Mouse (Mus musculus): ENCODE measurements around the gene Recql. TPM values are rescaled to one million over a fixed set of nuclear protein-coding genes. Genes with fewer than 3 reads are reported as not detected.

Recql gene
- polyA plus RNA-seq, 1 experiment from 2014 or later = 27.9 TPM

GRCm38 (mm10) chr6:142322881-142323280 is 64.0 kb downstream of the Recql start, which contains the start of gene Slco1a5:
Gene Slco1a5, minus strand, starts transcription at chr6:142322981.
- Histone ChIP-seq H3K36me3 (ENCODE audit: control insufficient read depth, insufficient read depth, low read length) (no peaks in the 10 kb centered on the region), H3K9ac (replicated peaks; ENCODE audit: low read depth, low read length) (no peak within 1 kb of the TSS), H3K4me2 (ENCODE audit: low read depth, low read length) (no peak within 1 kb of the TSS), H3K4me1 (ENCODE audit: control insufficient read depth, insufficient read depth, low read length) (no peaks in the 10 kb centered on the region), H3K4me3 (ENCODE audit: low read depth, low read length) (no peak within 1 kb of the TSS), H3K27me3 (ENCODE audit: control insufficient read depth, insufficient read depth, low read length) (no peaks in the 10 kb centered on the region), H3K9me3 (ENCODE audit: control insufficient read depth, low read length) (no peaks in the 10 kb centered on the region), H3K27ac (ENCODE audit: low read depth, low read length) (no peak within 1 kb of the TSS)
- ATAC-seq (ENCODE audit: low read depth) = no peak
- WGBS = 27% methylated on average over 4 of the region's 4 CpGs

DNA sequence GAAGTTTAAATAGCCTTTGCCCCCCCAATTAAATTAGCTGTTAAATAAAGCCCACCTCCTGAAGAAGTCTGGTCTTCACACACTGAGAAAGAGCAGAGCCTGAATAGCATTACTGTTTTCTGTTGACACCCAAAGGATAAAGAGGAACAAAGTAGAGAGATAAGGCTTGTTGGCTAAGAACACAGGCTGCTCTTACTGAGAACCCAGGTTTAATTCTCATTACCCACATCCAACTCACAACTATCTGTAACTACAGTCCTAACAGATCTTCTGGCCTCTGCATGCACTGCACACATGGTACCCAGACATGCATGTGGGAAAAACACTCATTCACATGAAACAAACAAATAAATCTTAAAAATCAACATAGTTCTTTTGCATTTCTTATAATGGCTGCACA is 69.8 kb downstream of the Recql start:
- Histone ChIP-seq H3K4me3 (ENCODE audit: low read depth, low read length) (no peak overlapping the region), H3K36me3 (ENCODE audit: control insufficient read depth, insufficient read depth, low read length) (no peaks in the 10 kb centered on the region), H3K27ac (ENCODE audit: low read depth, low read length) (no peak overlapping the region), H3K4me1 (ENCODE audit: control insufficient read depth, insufficient read depth, low read length) (no peaks in the 10 kb centered on the region), H3K4me2 (ENCODE audit: low read depth, low read length) (no peak overlapping the region), H3K9ac (replicated peaks; ENCODE audit: low read depth, low read length) (no peak overlapping the region), H3K27me3 (ENCODE audit: control insufficient read depth, insufficient read depth, low read length) (no peaks in the 10 kb centered on the region), H3K9me3 (ENCODE audit: control insufficient read depth, low read length) (no peaks in the 10 kb centered on the region)
- ATAC-seq (ENCODE audit: low read depth) = no peak

- Histone ChIP-seq H3K9ac (replicated peaks; ENCODE audit: low read depth, low read length) (no peak overlapping the region), H3K27ac (ENCODE audit: low read depth, low read length) (no peak overlapping the region), H3K4me1 (ENCODE audit: control insufficient read depth, insufficient read depth, low read length) (no peaks in the 10 kb centered on the region), H3K4me3 (ENCODE audit: low read depth, low read length) (no peak overlapping the region), H3K4me2 (ENCODE audit: low read depth, low read length) (no peak overlapping the region), H3K9me3 (ENCODE audit: control insufficient read depth, low read length) (no peaks in the 10 kb centered on the region), H3K36me3 (ENCODE audit: control insufficient read depth, insufficient read depth, low read length) (no peaks in the 10 kb centered on the region), H3K27me3 (ENCODE audit: control insufficient read depth, insufficient read depth, low read length) (no peaks in the 10 kb centered on the region)
- WGBS = 86% methylated on average over 5 of the region's 5 CpGs
- ATAC-seq (ENCODE audit: low read depth) = no peak
These were observed 72.6 kb downstream of the Recql start for GRCm38 (mm10) chr6:142314285-142314684.

- Histone ChIP-seq H3K9me3 (ENCODE audit: control insufficient read depth, low read length) (0 out of 2 replicates have a peak, but pooled peaks cover 3% of the 10 kb centered on the region), H3K4me3 (ENCODE audit: low read depth, low read length) (no peak overlapping the region), H3K4me2 (ENCODE audit: low read depth, low read length) (no peak overlapping the region), H3K27ac (ENCODE audit: low read depth, low read length) (no peak overlapping the region), H3K9ac (replicated peaks; ENCODE audit: low read depth, low read length) (no peak overlapping the region), H3K36me3 (ENCODE audit: control insufficient read depth, insufficient read depth, low read length) (no peaks in the 10 kb centered on the region), H3K27me3 (ENCODE audit: control insufficient read depth, insufficient read depth, low read length) (no peaks in the 10 kb centered on the region), H3K4me1 (ENCODE audit: control insufficient read depth, insufficient read depth, low read length) (no peaks in the 10 kb centered on the region)
- ATAC-seq (ENCODE audit: low read depth) = no peak
These were observed 81.8 kb downstream of the Recql start for GRCm38 (mm10) chr6:142305076-142305475.

Other genes with a start within 250 kb of the Recql start
- gene Slco1a6, start 178.6 kb downstream of the Recql start, polyA plus RNA-seq (2014; fragmentation: Nextera tagmentation; extraction: Ambion mirVana) = not detected in 2 replicates
- not detected in 2 replicates for gene Iapp, start 88.7 kb downstream of the Recql start, polyA plus RNA-seq (2014; fragmentation: Nextera tagmentation; extraction: Ambion mirVana)
- 0.18 and 0.35 TPM in 2 replicates for gene Slco1a5, start 64.1 kb downstream of the Recql start, polyA plus RNA-seq (2014; fragmentation: Nextera tagmentation; extraction: Ambion mirVana)
- gene Pyroxd1, start 41.4 kb downstream of the Recql start, polyA plus RNA-seq (2014; fragmentation: Nextera tagmentation; extraction: Ambion mirVana) = 19.4 and 22.4 TPM in 2 replicates
- 80.4 and 87.0 TPM in 2 replicates for gene Golt1b, start 134 bp upstream of the Recql start, polyA plus RNA-seq (2014; fragmentation: Nextera tagmentation; extraction: Ambion mirVana)
- gene Spx, start 26.4 kb upstream of the Recql start, polyA plus RNA-seq (2014; fragmentation: Nextera tagmentation; extraction: Ambion mirVana) = 1.4 and 1.9 TPM in 2 replicates
- not detected in 2 replicates for gene Gys2, start 86.0 kb upstream of the Recql start, polyA plus RNA-seq (2014; fragmentation: Nextera tagmentation; extraction: Ambion mirVana)
- 568 and 607 TPM in 2 replicates for gene Ldhb, start 120.9 kb upstream of the Recql start, polyA plus RNA-seq (2014; fragmentation: Nextera tagmentation; extraction: Ambion mirVana)
- gene Kcnj8, start 184.5 kb upstream of the Recql start, polyA plus RNA-seq (2014; fragmentation: Nextera tagmentation; extraction: Ambion mirVana) = 8.3 and 11.7 TPM in 2 replicates

Data from neural tube, embryonic 14.5 days (tissue).